Mouse (Mus musculus): ENCODE results near the gene Tubb4b.

GRCm38 (mm10) chr2:25229582-25229981 is 5.1 kb upstream of the Tubb4b start:
- no peak for TF ChIP-seq CTCF (conservative IDR thresholded peaks at IDR 0.05 in 1 of 2, IDR thresholded peaks at IDR 0.05 in 1 of 2; ENCODE audit: low read depth in 2 of 2, low read length in 2 of 2)
- no peak for TF ChIP-seq POLR2A (IDR thresholded peaks at IDR 0.05; ENCODE audit: low read depth, low read length)
- TF ChIP-seq CHD2 (IDR thresholded peaks at IDR 0.05; ENCODE audit: low read length) = no peak

Data from CH12.LX (cell line).